Mouse (Mus musculus): ENCODE measurements at regions not wholly inside any gene's neighbourhood (a gene's known extent, or its start where the extent isn't known, plus 50 kb on each side); places are given as distances from the start of the nearest gene placed in this dataset.

GRCm38 (mm10) chr17:62546286-62546685, 334.8 kb downstream of the Efna5 start:
- H3K9ac ChIP-seq (ENCODE audit: low read length), result no peak overlapping the region
- no peaks in the 10 kb centered on the region for H3K36me3 ChIP-seq (ENCODE audit: control insufficient read depth, insufficient read depth, low read length)
- ATAC-seq (replicated peaks; ENCODE audit: low FRiP score) (no peak), DNase-seq (ENCODE audit: low spot score) (no peak)
- H3K4me3 ChIP-seq (ENCODE audit: low read depth, low read length), result no peak overlapping the region
- H3K4me1 ChIP-seq (replicated peaks; ENCODE audit: control insufficient read depth, insufficient read depth, low read length), result no peaks in the 10 kb centered on the region
- no peaks in the 10 kb centered on the region for H3K9me3 ChIP-seq (ENCODE audit: control insufficient read depth, low read length)
- no peak overlapping the region for H3K4me2 ChIP-seq (ENCODE audit: low read depth, low read length, severe bottlenecking)
- no peaks in the 10 kb centered on the region for H3K27me3 ChIP-seq (ENCODE audit: control insufficient read depth, insufficient read depth, low read length)
- WGBS, result 83% methylated on average over 7 of the region's 7 CpGs
- H3K27ac ChIP-seq (ENCODE audit: low read depth, low read length), result no peak overlapping the region

DNA sequence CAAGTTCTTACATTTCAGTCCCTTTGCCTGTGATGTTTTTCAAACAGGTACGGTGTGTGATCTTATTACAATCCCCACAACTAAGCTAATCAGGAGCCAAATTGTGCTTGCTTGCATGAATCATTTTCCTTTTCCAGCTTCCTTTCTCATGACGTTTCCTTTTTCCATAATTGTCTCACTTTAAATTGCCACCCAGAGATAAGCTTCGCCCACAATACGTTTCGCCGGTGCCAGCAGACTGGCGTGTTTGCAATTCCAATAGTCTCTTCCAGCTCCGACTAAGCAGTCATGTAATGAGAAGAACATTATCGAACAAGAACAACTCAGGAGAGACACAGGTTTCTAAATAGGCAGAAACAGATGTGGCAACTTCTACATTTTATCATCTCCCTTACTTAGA, 335.8 kb downstream of the Efna5 start:
- no peaks in the 10 kb centered on the region for H3K36me3 ChIP-seq (ENCODE audit: control insufficient read depth, insufficient read depth, low read length)
- ATAC-seq (replicated peaks; ENCODE audit: low FRiP score) (no peak), DNase-seq (ENCODE audit: low spot score) (no peak)
- no peak overlapping the region for H3K9ac ChIP-seq (ENCODE audit: low read length)
- no peaks in the 10 kb centered on the region for H3K27me3 ChIP-seq (ENCODE audit: control insufficient read depth, insufficient read depth, low read length)
- WGBS, result 70% methylated on average over 9 of the region's 9 CpGs
- H3K4me2 ChIP-seq (ENCODE audit: low read depth, low read length, severe bottlenecking), result no peak overlapping the region
- H3K9me3 ChIP-seq (ENCODE audit: control insufficient read depth, low read length), result no peaks in the 10 kb centered on the region
- H3K27ac ChIP-seq (ENCODE audit: low read depth, low read length), result no peak overlapping the region
- H3K4me3 ChIP-seq (ENCODE audit: low read depth, low read length), result no peak overlapping the region
- H3K4me1 ChIP-seq (replicated peaks; ENCODE audit: control insufficient read depth, insufficient read depth, low read length), result no peaks in the 10 kb centered on the region

DNA sequence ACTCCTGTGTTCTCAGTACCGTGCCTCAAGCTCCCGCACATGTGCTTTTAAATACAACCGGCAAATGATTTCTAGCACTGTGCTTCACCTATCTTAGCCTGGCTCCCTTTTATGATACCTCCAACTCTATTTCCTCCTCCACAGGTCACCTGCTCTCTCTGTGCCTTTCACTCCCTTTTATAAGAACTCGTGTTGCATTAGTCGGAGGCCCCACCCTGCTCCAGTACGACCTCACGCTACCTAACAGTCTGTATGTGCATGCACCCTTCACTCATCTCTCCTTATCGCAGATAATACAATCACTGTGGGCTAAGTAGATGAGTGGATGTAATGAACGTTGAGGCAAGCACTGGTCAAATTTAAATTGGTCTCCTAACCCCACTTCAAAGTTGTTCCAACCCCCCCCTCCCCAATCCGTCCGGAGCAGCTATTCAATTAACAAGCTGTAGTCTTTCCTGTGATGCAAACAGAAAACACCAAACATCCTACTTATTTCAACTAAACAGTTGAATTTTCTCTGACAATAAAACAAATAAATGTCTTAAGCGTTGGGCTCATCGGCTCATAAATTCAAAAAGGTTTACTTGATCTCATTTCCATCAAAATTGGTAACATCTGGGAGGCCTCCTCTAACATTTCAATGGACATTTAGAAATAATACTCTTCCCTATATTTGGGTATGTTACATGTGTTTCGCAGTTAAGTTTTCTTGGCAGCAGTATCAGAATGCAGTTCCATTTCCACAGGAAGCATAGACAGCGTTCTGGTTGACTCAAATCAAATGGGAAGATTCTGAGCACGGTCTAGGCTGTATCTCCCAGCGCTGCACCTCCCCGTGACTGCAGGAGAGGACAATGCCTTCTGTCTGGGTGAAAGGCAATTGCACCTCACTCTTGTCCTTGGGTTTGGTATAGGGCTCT, 337.8 kb downstream of the Efna5 start:
- 85% methylated on average over 18 of the region's 18 CpGs for whole genome bisulfite sequencing
- H3K4me2 ChIP-seq (ENCODE audit: low read depth, low read length, severe bottlenecking), result no peak overlapping the region

GRCm38 (mm10) chr17:62529911-62530310, 351.2 kb downstream of the Efna5 start:
- H3K36me3 ChIP-seq (ENCODE audit: control insufficient read depth, insufficient read depth, low read length), result no peaks in the 10 kb centered on the region
- no peaks in the 10 kb centered on the region for H3K4me1 ChIP-seq (replicated peaks; ENCODE audit: control insufficient read depth, insufficient read depth, low read length)
- DNase-seq (ENCODE audit: low spot score), result no peak
- no peak overlapping the region for H3K4me3 ChIP-seq (ENCODE audit: low read depth, low read length)
- no peaks in the 10 kb centered on the region for H3K27me3 ChIP-seq (ENCODE audit: control insufficient read depth, insufficient read depth, low read length)
- no peak for ATAC-seq (replicated peaks; ENCODE audit: low FRiP score)
- no peak overlapping the region for H3K9ac ChIP-seq (ENCODE audit: low read length)
- no peak overlapping the region for H3K4me2 ChIP-seq (ENCODE audit: low read depth, low read length, severe bottlenecking)
- no peak overlapping the region for H3K27ac ChIP-seq (ENCODE audit: low read depth, low read length)
- no peaks in the 10 kb centered on the region for H3K9me3 ChIP-seq (ENCODE audit: control insufficient read depth, low read length)
- 87% methylated on average over 2 of the region's 2 CpGs for WGBS

More for the DNA sequence above, 337.8 kb downstream of the Efna5 start:
- Histone ChIP-seq H3K27me3 (ENCODE audit: control insufficient read depth, insufficient read depth, low read length) (no peaks in the 10 kb centered on the region), H3K4me1 (replicated peaks; ENCODE audit: control insufficient read depth, insufficient read depth, low read length) (no peaks in the 10 kb centered on the region), H3K4me3 (ENCODE audit: low read depth, low read length) (no peak overlapping the region), H3K27ac (ENCODE audit: low read depth, low read length) (no peak overlapping the region), H3K9ac (ENCODE audit: low read length) (no peak overlapping the region), H3K36me3 (ENCODE audit: control insufficient read depth, insufficient read depth, low read length) (no peaks in the 10 kb centered on the region), H3K9me3 (ENCODE audit: control insufficient read depth, low read length) (no peaks in the 10 kb centered on the region)
- ATAC-seq (replicated peaks; ENCODE audit: low FRiP score) (no peak), DNase-seq (ENCODE audit: low spot score) (no peak)

DNA sequence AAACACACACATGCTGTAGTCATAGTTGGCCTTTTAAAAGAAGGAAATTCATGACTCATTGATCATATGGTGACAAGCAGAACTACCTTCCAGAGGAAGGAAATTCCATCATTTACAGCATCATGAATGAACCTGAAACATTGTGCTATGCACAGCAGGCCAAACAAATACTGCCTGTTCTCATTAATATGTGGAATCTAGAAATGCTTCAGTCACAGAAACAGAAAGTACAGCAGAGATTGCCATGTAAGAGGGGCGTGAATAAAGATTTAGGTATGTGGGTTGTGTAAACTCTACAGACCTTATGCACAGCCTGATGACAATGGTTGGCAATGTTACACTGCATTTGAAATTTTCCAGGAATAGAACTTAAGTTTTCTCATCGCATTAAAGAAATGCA, 353.6 kb downstream of the Efna5 start:
- H3K36me3 ChIP-seq (ENCODE audit: control insufficient read depth, insufficient read depth, low read length), result no peaks in the 10 kb centered on the region
- no peak overlapping the region for H3K9ac ChIP-seq (ENCODE audit: low read length)
- H3K4me3 ChIP-seq (ENCODE audit: low read depth, low read length), result no peak overlapping the region
- H3K27me3 ChIP-seq (ENCODE audit: control insufficient read depth, insufficient read depth, low read length), result no peaks in the 10 kb centered on the region
- no peak for DNase-seq (ENCODE audit: low spot score)
- H3K4me1 ChIP-seq (replicated peaks; ENCODE audit: control insufficient read depth, insufficient read depth, low read length), result no peaks in the 10 kb centered on the region
- no peaks in the 10 kb centered on the region for H3K9me3 ChIP-seq (ENCODE audit: control insufficient read depth, low read length)
- ATAC-seq (replicated peaks; ENCODE audit: low FRiP score), result no peak
- H3K27ac ChIP-seq (ENCODE audit: low read depth, low read length), result no peak overlapping the region
- WGBS, result 94% methylated on average over 2 of the region's 2 CpGs
- H3K4me2 ChIP-seq (ENCODE audit: low read depth, low read length, severe bottlenecking), result no peak overlapping the region

- no peaks in the 10 kb centered on the region for H3K27me3 ChIP-seq (ENCODE audit: control insufficient read depth, insufficient read depth, low read length)
- no peak overlapping the region for H3K9ac ChIP-seq (ENCODE audit: low read length)
- WGBS, result 56% methylated on average over 3 of the region's 3 CpGs
- no peak overlapping the region for H3K27ac ChIP-seq (ENCODE audit: low read depth, low read length)
- ATAC-seq (replicated peaks; ENCODE audit: low FRiP score) (no peak), DNase-seq (ENCODE audit: low spot score) (no peak)
- H3K36me3 ChIP-seq (ENCODE audit: control insufficient read depth, insufficient read depth, low read length), result no peaks in the 10 kb centered on the region
- H3K4me1 ChIP-seq (replicated peaks; ENCODE audit: control insufficient read depth, insufficient read depth, low read length), result no peaks in the 10 kb centered on the region
- no peak overlapping the region for H3K4me3 ChIP-seq (ENCODE audit: low read depth, low read length)
- H3K4me2 ChIP-seq (ENCODE audit: low read depth, low read length, severe bottlenecking), result no peak overlapping the region
- H3K9me3 ChIP-seq (ENCODE audit: control insufficient read depth, low read length), result no peaks in the 10 kb centered on the region
These were observed 367.5 kb downstream of the Efna5 start for GRCm38 (mm10) chr17:62513635-62514034.

GRCm38 (mm10) chr17:62510184-62510583, 370.9 kb downstream of the Efna5 start:
- Histone ChIP-seq H3K27me3 (ENCODE audit: control insufficient read depth, insufficient read depth, low read length) (no peaks in the 10 kb centered on the region), H3K9me3 (ENCODE audit: control insufficient read depth, low read length) (no peaks in the 10 kb centered on the region), H3K4me3 (ENCODE audit: low read depth, low read length) (no peak overlapping the region), H3K27ac (ENCODE audit: low read depth, low read length) (no peak overlapping the region), H3K9ac (ENCODE audit: low read length) (no peak overlapping the region), H3K36me3 (ENCODE audit: control insufficient read depth, insufficient read depth, low read length) (no peaks in the 10 kb centered on the region), H3K4me1 (replicated peaks; ENCODE audit: control insufficient read depth, insufficient read depth, low read length) (no peaks in the 10 kb centered on the region), H3K4me2 (ENCODE audit: low read depth, low read length, severe bottlenecking) (no peak overlapping the region)
- ATAC-seq (replicated peaks; ENCODE audit: low FRiP score), result no peak
- DNase-seq (ENCODE audit: low spot score), result no peak
- 89% methylated on average over 4 of the region's 4 CpGs for WGBS

- no peaks in the 10 kb centered on the region for H3K36me3 ChIP-seq (ENCODE audit: control insufficient read depth, insufficient read depth, low read length)
- H3K9ac ChIP-seq (ENCODE audit: low read length), result no peak overlapping the region
- WGBS, result 78% methylated on average over 13 of the region's 13 CpGs
- no peaks in the 10 kb centered on the region for H3K27me3 ChIP-seq (ENCODE audit: control insufficient read depth, insufficient read depth, low read length)
- ATAC-seq (replicated peaks; ENCODE audit: low FRiP score), result no peak
- H3K27ac ChIP-seq (ENCODE audit: low read depth, low read length), result no peak overlapping the region
- no peaks in the 10 kb centered on the region for H3K4me1 ChIP-seq (replicated peaks; ENCODE audit: control insufficient read depth, insufficient read depth, low read length)
- no peak for DNase-seq (ENCODE audit: low spot score)
- H3K4me2 ChIP-seq (ENCODE audit: low read depth, low read length, severe bottlenecking), result no peak overlapping the region
- H3K9me3 ChIP-seq (ENCODE audit: control insufficient read depth, low read length), result no peaks in the 10 kb centered on the region
- no peak overlapping the region for H3K4me3 ChIP-seq (ENCODE audit: low read depth, low read length)
These were observed 373.2 kb downstream of the Efna5 start for GRCm38 (mm10) chr17:62507766-62508485.

All from forebrain, embryonic 11.5 days (tissue).